Mouse (Mus musculus): ENCODE measurements around the gene Dpp4.

The Dpp4 gene

GRCm38 (mm10) chr2:62412081-62412821 lies at the start of gene Dpp4:
Gene Dpp4 (minus strand): TSS chr2:62412231.
- no peak for DNase-seq

GRCm38 (mm10) chr2:62460815-62461450 lies 48.9 kb upstream of the Dpp4 start:
- DNase-seq = no peak

GRCm38 (mm10) chr2:62460231-62460710 lies 48.2 kb upstream of the Dpp4 start:
- DNase-seq = peak in 1 of 2 experiments; percentile 7

DNA sequence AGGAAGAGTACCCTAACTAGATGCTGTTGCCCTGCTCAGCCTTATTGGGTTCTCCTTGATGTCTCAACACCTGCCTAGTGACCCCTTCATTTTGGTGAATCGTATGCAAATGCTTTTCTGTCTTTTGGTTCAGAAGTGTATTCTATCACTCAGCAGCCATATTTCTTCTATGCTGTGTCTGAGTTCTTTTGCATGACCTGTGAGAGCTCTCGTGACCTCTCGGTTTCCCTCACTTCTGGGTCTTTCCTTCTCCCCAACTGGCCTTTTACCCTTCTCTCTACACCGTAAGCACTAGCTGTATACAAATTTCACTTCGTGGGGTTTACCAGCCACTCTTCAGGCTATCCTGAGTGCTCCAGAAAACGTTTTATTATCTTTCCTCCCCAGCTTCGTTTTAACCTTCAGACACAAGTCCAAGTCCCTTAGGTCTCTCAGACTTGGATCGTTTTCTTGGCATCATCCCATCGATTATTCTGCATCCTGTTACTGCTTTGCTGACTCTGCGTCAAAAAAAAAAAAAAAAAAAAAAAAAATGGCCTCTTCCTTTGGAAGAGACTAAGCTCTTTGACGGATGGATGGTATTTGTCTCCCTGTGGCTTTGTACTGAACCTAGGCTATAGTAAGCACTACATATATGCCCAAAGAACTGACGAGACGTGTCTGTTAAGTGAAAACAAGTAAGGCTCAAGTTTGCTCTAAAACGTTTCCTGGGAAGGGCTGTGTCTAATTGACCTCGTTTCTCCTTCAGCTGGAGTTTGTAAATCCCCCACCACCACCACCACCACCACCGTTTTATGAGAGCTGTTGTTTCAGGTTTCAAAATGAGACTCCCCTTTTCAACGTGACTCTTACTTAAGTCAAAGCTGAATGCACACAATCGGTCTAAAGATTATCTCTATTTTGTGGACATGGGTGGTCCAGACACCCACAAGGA lies 47.5 kb upstream of the Dpp4 start:
- peak; percentile 11 to 13 for DNase-seq

- DNase-seq = peak; percentile 7 to 47
Measured at GRCm38 (mm10) chr2:62458070-62458469, 46.0 kb upstream of the Dpp4 start.

GRCm38 (mm10) chr2:62454991-62455390 lies 43.0 kb upstream of the Dpp4 start:
- DNase-seq = no peak

- DNase-seq = no peak
Measured at GRCm38 (mm10) chr2:62454033-62454432, 42.0 kb upstream of the Dpp4 start.

- no peak for DNase-seq
Measured at GRCm38 (mm10) chr2:62450364-62450763, 38.3 kb upstream of the Dpp4 start.

- no peak for DNase-seq
Measured at GRCm38 (mm10) chr2:62449692-62450346, 37.8 kb upstream of the Dpp4 start.

GRCm38 (mm10) chr2:62440802-62441544 lies 28.9 kb upstream of the Dpp4 start:
- DNase-seq = no peak

DNA sequence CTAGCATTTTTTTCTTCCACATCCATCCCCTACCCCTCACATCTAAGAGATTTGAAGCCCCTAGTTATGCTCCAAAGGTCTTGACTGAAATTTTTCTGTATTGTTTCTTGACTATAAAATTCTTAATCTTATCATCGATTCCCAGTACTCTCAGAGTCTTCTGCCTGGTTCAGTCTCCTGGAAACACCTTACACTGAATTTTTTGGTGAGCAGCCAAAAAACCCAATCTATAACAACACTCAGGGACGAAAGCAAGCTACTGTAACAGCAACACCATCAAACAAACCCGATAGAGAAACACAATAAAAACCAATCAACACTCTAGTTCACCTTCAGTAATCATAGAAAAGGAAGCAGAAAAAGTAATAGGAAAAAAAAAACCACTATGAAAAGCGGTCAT lies 28.1 kb upstream of the Dpp4 start:
- DNase-seq = no peak

DNA sequence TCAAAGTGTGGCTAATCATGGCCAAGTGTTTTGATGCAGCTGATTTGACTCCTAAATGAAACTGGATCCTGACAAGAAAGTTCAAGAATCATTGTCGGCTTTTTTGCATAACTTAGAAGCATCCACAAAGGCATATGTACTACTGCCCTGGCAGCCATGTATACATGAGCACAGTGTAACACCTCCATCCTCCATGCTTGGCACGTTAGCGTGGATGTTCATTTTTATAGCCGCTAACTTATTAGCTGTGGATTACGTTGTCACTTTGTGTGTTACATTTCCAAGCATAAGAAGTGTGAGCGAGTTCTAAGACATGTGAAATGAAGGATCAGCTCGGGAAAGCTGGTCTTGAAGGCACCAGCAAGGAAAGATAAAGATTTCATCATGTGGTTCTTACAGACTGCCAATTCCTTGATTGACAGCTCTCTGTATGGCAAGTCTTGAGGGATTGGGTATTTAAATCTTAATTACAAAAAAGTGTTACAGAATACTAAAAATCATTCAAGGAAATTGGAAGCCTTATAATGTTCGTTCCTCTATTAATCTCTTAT lies 19.3 kb upstream of the Dpp4 start:
- DNase-seq = no peak

DNA sequence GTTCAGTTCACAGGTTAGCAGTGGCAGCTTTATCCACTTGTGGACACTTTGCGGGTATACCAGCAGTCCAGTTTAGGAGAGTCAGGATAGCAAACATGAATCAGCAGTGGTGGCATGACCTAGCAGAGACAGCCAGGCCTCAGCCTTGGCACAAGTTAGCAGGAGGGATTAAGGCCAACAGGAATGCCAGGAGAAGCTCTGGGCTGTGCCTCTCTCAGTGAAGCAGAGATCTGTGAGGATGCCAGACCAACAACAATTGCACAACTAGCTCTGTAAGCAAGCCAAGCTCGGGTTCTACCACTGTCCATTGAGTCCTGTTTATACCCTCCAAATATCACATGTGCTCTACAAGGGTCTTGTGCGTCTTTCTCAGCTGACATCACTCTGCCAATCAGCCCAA lies 13.9 kb upstream of the Dpp4 start:
- peak; percentile 16 to 34 for DNase-seq

DNA sequence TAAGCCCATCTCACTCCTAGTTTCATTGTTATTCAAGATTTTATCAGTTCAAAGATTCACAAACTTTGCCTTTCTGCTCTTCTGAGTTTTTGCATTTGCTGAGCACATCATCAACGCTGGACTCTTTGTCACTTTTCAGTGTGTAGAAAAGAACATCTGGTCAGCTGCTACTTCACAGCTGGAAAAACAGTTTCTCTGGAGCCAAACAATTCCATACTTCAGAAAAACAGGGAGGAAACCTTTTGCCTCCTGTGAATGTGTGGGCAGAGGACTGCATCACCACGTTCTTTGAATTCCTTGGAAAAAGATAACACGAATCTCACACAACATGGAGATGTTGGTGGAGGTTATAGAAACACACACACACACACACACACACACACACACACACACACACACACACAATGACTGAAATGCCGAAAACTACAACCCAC lies 11.3 kb upstream of the Dpp4 start:
- DNase-seq = no peak

DNA sequence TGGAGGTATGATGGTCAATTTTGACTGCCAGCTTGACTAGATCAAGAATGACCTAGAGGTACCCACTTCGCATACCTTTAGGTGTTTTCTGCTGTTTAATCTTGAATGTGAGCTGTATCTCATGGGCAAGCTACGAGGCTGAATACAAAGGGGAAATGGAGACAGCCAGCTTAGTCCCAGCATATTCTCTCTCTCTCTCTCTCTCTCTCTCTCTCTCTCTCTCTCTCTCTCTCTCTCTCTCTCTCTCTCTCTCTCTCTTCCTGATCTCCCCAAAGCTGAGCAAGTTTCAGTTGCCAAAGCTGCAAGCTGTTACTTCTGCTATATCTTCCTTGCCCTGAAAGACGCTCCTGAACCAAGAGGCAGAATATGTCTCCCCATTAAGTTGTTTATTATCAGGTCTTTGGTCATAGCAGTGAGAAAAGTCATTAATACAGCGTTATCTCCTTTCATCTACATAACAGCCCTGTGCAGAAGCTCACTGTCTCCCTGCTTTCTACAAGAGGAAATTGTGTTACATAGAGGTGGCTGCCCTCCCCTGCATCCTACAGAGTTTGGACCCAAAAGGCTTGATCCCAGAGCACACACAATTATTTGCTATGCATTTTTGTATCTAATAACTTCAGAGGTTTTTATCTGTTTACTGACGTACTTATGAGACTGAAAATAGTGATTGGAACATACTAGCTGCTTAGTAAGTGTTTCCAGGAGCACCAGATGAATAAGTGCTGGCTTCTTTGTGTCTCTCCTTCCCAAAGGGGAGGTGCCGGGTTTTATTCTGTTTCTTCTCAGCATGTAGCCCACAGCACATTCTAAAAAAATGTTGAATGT lies 10.7 kb upstream of the Dpp4 start:
- no peak for DNase-seq

DNA sequence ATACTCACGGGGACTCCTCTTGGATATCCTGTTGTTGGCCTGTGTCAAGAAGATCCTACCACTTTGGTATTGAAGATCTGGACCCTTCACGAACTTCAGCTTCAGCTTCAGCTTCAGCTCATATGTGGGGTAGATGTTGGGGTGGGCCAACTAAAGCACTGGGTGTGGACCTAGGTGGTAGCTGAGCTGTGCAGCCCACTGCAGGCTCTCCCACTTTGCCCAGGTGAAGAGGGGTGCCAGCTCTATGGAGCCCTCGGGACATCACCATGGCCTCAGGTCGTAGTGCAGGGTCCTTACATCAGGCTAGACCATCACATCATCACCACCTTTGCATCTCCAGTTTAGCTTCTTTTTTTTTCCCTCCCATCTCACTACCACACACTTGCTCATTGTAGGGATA lies 9.2 kb upstream of the Dpp4 start:
- no peak for DNase-seq

DNA sequence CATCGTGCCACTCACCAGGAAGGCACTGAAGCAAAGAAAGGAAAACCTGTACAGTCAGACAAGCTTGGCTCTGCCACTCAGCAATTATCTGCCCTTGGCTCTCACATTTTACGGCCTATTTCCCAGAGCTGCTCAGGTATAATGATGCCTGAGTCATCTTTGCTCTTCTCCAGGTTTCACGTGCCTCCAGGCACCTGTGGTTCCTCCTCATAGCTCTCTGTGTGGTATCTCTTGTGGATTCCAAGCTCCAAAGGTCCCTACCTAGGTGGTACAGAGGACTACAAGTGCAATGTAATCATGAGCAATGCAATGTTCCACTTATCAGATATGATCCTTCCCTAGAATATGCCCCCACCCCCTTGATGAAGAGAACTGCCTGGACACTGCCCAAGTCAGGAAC lies 8.0 kb upstream of the Dpp4 start:
- DNase-seq = no peak

DNA sequence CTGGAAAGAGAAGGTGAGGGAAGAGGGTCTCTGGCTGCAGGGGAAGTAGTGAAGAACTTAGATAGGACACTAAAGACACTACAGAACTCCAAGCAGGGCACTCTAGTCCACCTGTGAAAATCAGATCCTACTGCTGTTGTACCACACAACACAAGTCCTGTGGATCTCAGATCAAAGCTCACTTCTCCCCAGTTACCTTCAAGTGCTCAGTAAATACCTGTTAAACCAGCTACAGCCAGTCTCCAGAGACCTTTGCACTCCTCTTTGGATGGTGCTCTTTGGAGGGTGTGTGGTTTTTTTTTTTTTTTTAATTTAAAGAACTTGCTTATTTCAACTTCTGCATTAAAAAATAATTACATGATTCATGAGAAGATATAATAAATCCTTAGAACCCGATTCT lies 5.2 kb upstream of the Dpp4 start:
- no peak for DNase-seq

GRCm38 (mm10) chr2:62411211-62412080 lies 585 bp downstream of the Dpp4 start:
- peak; percentile 17 to 18 for DNase-seq
